Mouse (Mus musculus) heart, embryonic 16.5 days (tissue): Measurements from ENCODE around the gene C130074G19Rik. TPM values are rescaled to one million over a fixed set of nuclear protein-coding genes. Genes with fewer than 3 reads are reported as not detected.

Experiments
- microRNA counts: library from miRNA; unstranded; fragments of <30 nt; microRNA quantifications from one replicate; lab custom pipeline; 2016
- microRNA-seq: library from miRNA; unstranded; fragments of <30 nt; microRNA quantifications from one replicate; pipeline ENCODE4, GENCODE M21; 2017
- polyA plus RNA-seq: library from polyadenylated mRNA; unstranded; fragments of >200 nt; fragmentation: Nextera tagmentation; extraction: Ambion mirVana; gene quantifications from 2 replicates; pipeline ENCODE4 v1.2.1, GENCODE M21; 2015

Gene C130074G19Rik
- polyA plus RNA-seq, 1 experiment from 2014 or later = 1.1 TPM

MicroRNAs encoded within 50 kb of the gene (microRNA counts, 519-probe panel; counts per million panel counts)
- 2,972 counts per million, percentile 76 among the panel's probes with 10 or more counts for microRNA mmu-miR-1981 (lab: Ali Mortazavi, UCI)

Small RNAs within 50 kb of the gene (microRNA-seq; reads per million reads assigned to microRNA genes)
- 107 reads per million, percentile 52 among the genes with 10 or more reads in this experiment for gene Mir1981

Other genes with a start within 250 kb of the C130074G19Rik start
- gene Hlx, start 150.6 kb downstream of the C130074G19Rik start, polyA plus RNA-seq = 9.5 and 13.8 TPM in 2 replicates
- 0.29 TPM in 1 of 2 replicates, not detected in the other for gene Marc1, start 71.9 kb downstream of the C130074G19Rik start, polyA plus RNA-seq
- gene Marc2, start 36.8 kb downstream of the C130074G19Rik start, polyA plus RNA-seq = 117 and 137 TPM in 2 replicates
- 1.6 TPM in 2 replicates for gene Mark1, start 116.4 kb upstream of the C130074G19Rik start, polyA plus RNA-seq